Mouse (Mus musculus) lung, postnatal 0 days (tissue): ENCODE data around the gene Atp1b2.

ENCODE experiments used
- CTCF ChIP-seq: IDR thresholded peaks from 2 replicates; pipeline ENCODE4 v1.5.1; 2016; ENCODE audit warnings: antibody characterized with exemption, mild to moderate bottlenecking
- EP300 ChIP-seq: IDR thresholded peaks from 2 replicates; pipeline ENCODE4 v1.6.1; 2016; ENCODE audit warnings: antibody characterized with exemption, mild to moderate bottlenecking, control low read depth

- no peak for TF ChIP-seq CTCF
- no peak for TF ChIP-seq EP300
These were observed 16.0 kb upstream of the Atp1b2 start, which contains the start of gene Sat2 for GRCm38 (mm10) chr11:69621571-69622268.
